Mouse (Mus musculus) retina, adult 2 months (tissue): ENCODE data around the gene Kansl1.
A peak's percentile ranks its signal among the peaks of the same experiment; 100 is the strongest.
"Not testable (repeated sequence)": the region's sequence is repeated elsewhere in the genome, so short reads cannot be mapped to it uniquely, and the experiment has no call there.

ENCODE experiments used
- DNase-seq: peaks from one replicate; pipeline ENCODE4 v3.0.0-alpha.2; 2012; ENCODE audit warnings: low read depth, low spot score

The Kansl1 gene

GRCm38 (mm10) chr11:104468751-104469268 lies at the start of gene Kansl1:
TSS of gene Kansl1 (minus strand) at chr11:104468861.
- no peak for DNase-seq

GRCm38 (mm10) chr11:104512436-104512835 lies 43.8 kb upstream of the Kansl1 start:
- no peak for DNase-seq

DNA sequence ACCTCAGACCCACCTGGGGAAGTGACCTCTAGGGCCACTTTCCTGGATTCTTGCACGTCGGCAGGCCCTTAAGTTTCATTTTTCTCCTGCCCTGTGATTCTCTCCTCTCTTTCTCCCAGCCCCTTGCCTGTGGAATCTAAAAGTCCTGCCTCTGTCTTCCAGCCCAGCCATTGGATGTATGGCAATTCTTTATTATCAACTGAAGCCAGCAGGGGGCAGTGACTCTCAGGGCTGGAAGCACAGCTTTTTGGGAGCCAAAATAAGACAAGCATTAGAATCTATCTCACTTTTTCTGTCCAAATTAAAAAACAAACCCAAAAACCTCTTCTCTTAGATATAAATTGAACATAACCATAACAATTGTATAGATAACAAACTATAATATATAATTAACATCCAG lies 41.9 kb upstream of the Kansl1 start:
- DNase-seq = no peak

DNA sequence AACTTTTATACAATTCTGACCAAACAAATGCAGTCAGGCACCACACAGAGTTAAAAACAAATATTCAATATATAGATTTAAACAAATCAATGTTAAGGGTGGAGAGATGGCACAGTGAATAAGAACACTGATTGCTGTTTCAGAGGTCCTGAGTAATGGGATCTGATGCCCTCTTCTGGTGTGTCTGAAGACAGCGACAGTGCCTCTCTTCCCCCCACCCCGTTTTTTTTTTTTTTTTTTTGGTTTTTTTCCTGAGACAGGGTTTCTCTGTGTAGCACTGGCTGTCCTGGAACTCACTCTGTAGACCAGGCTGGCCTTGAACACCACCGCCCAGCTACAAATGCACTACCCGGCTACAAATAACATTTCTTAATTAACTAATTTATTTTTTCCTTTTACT lies 39.8 kb upstream of the Kansl1 start:
- no peak for DNase-seq

GRCm38 (mm10) chr11:104488292-104488691 lies 19.6 kb upstream of the Kansl1 start:
- DNase-seq = no peak

DNA sequence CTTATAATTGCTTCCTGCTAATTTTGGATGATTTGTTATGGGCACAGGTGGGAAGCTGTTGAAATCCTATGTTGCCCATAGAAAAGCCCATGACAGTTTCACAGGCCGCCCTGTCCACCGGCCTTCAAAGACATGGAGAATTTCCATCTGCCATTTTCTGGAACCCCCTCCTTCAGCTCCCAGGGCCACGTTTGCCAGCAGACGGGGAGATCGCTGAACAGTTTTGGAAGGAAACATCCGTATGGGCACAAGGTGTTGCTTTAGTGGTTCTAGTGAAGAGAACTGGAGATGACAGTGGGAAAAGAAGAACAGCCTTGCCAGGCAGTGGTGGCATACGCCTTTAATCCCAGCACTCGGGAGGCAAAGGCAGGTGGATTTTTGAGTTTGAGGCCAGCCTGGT lies 13.3 kb upstream of the Kansl1 start:
- no peak for DNase-seq

DNA sequence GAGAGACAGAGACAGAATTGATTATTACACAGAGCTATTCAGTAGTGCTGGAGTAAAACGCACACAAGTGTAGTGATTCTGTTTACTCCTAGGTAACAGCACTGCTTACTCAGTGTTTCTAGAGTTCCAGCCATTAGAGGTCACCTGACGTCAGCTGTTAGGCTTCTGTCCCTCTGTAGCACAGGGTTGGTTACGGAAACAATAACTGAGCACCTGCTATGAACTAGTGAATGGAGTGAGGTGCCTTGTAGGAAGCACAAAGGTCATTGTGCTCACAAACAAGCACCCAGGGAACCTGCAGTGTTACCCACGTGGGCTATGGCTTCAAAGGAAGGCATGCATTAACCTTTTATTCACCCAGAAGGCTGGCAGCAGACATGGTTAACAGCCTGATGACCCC lies 10.8 kb upstream of the Kansl1 start:
- DNase-seq = no peak

DNA sequence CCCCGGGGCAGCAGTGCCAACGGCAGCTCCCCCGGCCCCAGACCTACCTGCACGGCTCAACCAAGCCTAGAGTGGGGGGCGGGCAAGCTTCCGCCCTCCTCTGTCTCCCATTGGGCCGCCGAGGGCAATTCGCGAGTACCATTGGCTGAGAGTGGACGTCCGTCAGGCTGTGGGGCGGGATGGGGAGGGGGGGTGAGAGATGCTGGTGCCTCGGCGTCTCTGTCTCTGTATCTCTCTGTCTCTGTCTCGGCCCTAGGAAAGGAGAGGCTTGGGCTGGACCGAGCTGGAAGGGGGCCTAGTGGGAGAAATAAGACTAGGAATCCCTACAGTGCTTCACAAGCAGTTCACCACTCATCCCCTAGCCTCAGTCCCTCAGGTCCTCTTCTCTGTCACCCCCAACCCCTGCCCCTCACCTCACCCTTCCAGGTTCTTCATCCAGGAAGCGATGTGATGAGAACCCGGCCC lies 742 bp upstream of the Kansl1 start:
- DNase-seq = peak; percentile 89

- no peak for DNase-seq
Observed at GRCm38 (mm10) chr11:104467698-104468097, 963 bp downstream of the Kansl1 start.

- peak; percentile 67 for DNase-seq
Observed at GRCm38 (mm10) chr11:104461551-104461950, 7.1 kb downstream of the Kansl1 start.

DNA sequence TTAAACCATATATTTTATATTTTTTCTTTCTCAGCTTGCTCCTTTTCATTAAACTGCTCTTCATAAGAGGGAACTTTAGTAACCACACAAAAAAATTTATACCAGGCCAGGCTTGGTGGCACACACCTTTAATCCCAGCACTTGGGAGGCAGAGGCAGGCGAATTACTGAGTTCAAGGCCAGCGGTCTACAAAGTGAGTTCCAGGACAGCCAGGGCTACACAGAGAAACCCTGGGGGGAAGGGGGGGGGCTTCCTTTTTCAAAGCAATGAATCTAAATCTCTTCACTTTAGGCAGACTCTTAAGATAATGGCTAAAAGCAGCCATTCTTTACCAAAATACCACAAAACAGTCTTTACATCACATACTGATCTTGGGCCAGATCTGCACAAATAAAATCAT lies 9.0 kb downstream of the Kansl1 start:
- DNase-seq = no peak

DNA sequence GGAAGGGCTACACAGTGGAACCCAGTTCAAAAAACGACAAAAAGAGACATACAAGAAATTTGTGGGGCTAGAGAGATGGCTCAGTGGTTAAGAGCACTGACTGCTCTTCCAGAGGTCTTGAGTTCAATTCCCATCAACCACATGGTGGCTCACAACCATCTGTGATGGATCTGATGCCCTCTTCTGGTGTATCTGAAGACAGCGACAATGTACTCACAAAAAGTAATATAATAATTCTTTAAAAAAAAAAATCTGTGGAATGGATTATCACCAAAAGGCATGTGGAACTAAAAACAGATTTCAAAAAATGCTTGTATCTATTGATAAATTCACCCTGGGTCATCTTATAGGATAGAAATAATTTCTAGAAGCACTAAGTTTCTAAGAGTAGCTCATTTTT lies 10.2 kb downstream of the Kansl1 start:
- no peak for DNase-seq

DNA sequence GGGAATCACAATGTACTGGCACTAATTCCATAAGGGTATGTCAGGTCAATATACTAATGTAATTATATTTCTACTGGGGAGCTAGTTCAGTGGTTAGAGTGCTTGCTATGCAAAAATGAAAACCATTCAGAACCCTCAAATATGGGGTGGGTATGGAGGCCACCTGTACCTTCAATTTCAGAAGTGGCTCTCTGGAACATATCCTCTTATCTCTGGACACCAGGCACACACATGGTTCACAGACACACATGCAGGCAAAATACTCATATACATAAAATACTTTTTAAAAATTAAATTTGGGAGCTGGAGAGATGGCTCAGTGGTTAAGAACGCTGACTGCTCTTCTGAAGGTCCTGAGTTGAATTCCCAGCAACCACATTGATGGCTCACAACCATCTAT lies 16.0 kb downstream of the Kansl1 start:
- DNase-seq = no peak

- DNase-seq = no peak
Observed at GRCm38 (mm10) chr11:104451239-104451638, 17.4 kb downstream of the Kansl1 start.

DNA sequence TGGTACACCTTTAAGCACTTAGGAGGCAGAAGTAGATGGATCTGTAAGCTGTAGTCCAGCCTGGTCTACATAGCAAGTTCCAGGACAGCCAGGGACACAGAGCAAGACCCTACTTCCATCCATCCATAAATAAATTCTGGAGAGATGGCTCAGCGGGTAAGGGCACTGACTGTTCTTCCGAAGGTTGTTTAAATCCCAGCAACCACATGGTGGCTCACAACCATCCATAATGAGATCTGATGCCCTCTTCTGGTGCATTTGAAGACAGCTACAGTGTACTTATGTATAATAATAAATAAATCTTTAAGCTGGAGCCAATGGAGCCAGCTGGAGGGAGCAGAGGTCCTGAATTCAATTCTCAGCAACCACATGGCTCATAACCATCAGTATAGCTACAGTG lies 20.2 kb downstream of the Kansl1 start:
- not testable (repeated sequence) for DNase-seq

- no peak for DNase-seq
Observed at GRCm38 (mm10) chr11:104445538-104445937, 23.1 kb downstream of the Kansl1 start.

DNA sequence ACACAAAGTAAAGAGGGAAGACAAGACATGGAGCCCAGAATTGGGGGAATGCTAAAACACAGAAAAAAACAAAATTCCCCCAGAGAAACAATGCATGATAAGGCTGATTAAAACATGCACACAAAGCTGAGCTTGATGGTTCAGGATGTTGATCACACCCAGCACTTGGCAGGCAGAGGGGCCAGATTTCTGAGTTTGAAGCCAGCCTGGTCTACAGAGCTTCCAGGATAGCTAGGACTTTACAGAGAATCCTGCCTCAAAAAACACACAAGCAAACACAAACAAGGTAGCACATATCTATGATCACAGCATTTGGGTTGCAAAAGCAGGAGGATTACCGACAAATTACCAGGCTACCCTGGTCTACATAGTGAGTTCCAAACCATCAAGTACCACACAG lies 23.6 kb downstream of the Kansl1 start:
- no peak for DNase-seq

DNA sequence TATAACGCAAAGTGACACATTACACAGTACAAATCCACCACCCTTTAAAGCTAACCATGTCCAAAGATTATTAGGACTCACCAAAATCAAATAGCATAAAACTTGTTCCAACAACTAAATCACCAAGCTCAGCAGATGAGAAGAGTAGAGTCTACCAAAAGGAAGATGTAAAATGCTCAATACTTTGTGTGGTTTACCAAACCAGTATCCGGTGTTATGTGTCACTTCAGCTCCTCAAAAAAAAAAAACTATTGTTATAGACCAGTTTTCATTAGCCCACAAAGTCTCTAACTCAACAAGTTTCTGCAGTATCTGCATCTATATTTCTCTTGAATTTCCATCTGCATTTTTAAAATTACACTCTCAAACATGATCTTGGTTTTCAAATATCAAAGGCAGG lies 25.3 kb downstream of the Kansl1 start:
- no peak for DNase-seq

DNA sequence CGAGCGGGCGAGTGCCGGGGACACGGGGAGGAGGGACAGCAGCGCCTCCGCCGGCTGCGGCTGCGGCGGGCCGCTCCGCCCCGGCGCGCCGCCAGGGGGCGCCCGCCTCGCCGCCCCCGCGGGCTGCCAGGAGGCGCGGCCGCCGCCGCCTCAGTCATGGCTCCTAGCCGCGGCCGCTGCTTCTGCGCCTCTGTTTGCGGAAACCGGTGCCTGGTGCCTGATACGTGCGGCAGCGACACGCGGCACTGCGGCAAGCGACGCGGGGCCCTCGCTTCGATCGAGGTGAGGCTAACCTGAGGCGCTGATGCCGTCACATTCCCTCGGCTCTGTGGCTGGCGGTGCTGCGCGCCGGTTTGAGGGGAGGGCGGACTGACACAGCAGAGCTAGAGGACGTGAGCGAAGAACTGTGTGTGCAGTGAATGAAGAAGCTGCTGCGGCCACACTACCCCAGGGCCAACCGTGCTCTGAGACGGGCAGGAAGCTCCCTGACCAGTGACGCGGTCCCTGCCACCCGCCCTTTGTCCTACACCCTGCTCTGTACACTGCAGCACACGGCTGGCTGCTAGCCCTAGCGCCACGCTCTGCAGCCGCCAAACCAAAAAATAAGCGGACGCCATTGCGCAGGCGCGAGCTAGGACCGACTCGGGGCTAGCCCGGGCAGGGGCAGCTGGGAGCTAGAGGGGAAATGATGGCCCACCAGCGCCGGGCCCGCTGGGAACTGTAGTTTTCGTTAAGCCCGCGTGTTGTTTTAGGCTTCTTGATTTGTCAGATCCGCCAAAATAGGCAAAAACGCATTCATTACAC lies 26.1 kb downstream of the Kansl1 start:
- DNase-seq = peak; percentile 77

- DNase-seq = peak; percentile 75
Observed at GRCm38 (mm10) chr11:104441475-104442332, 27.0 kb downstream of the Kansl1 start.

GRCm38 (mm10) chr11:104440521-104441474 lies 27.9 kb downstream of the Kansl1 start:
- DNase-seq = no peak
